Mouse (Mus musculus) embryonic fibroblast, embryonic 13.5 days (primary cell): ENCODE results near the gene Smpdl3b.

Source experiments
- CTCF ChIP-seq: IDR thresholded peaks from 2 replicates; pipeline ENCODE4 v1.5.1; 2011; ENCODE audit warnings: mild to moderate bottlenecking, control low read depth, low read length, moderate library complexity, borderline replicate concordance; ENCODE audit not compliant: insufficient read depth
- POLR2A ChIP-seq: IDR thresholded peaks from 2 replicates; pipeline ENCODE4 v1.6.1; 2011; ENCODE audit warnings: low read depth, mild to moderate bottlenecking, control low read depth, low read length, moderate library complexity

DNA sequence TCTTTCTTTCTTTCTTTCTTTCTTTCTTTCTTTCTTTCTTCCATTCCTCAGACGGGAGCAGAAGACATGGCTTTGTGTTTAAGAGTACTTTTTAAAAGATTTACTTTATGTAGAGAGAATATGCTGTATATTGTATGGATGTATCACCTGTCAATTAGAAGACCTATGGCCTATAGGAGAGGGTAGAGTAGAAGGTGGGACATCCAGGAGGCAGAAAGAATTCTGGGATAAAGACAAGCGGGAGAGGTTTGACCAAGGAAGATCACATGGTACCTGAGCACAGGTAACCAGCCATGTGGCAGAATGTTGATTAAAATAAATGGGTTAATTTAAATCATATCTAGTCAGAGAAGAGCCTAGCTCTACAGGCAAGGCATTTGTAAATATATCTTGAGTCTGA, 22.3 kb downstream of the Smpdl3b start:
- TF ChIP-seq CTCF: no peak
- TF ChIP-seq POLR2A: no peak
